Mouse (Mus musculus): ENCODE measurements around the gene Pygl. TPM values are rescaled to one million over a fixed set of nuclear protein-coding genes. Genes with fewer than 3 reads are reported as not detected.

Pygl gene
- polyA plus RNA-seq, 2 experiments = 18.3 to 23.3 TPM

DNA sequence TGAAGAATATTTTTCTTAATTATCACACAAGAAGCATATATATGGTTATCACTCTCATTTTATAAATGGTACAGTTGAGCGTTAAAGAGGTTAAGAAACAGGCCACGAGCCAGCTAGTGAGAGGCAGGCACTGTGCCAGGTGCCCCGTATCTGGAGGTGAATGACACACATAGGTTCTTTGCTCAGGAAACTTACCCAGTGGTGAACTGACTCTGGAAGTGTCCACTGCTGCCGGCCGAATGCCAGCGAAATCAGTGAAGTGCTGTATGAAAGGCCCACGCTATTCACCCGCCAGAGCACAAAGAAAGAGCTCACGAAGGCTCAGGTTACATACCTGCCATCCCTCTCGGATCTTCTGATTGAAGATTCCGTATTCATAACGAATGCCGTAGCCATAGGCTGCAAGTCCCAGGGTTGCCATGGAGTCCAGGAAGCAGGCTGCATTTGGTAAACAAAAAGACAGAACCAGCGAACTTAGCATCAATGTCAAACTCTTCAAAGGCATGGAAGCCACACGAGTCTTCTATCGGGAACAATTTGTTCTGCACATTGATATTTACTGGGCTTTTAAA lies 15.0 kb downstream of the Pygl start:
- Histone ChIP-seq H3K9me3 (ENCODE audit: control insufficient read depth, low read length) (no peaks in the 10 kb centered on the region), H3K9ac (ENCODE audit: low read depth, low read length, severe bottlenecking) (no peak overlapping the region), H3K4me1 (ENCODE audit: control insufficient read depth, insufficient read depth, low read length) (no peaks in the 10 kb centered on the region), H3K4me2 (replicated peaks; ENCODE audit: low read depth, low read length, severe bottlenecking) (no peak overlapping the region), H3K27me3 (ENCODE audit: control insufficient read depth, insufficient read depth, low read length) (no peaks in the 10 kb centered on the region), H3K4me3 (replicated peaks; ENCODE audit: low read length) (no peak overlapping the region), H3K36me3 (ENCODE audit: control insufficient read depth, insufficient read depth, low read length) (no peaks in the 10 kb centered on the region), H3K27ac (replicated peaks; ENCODE audit: low read depth, low read length) (no peak overlapping the region)
- DNase-seq (ENCODE audit: low spot score) = no peak
- no peak for ATAC-seq (ENCODE audit: low FRiP score, low read depth)
- no peak for TF ChIP-seq POLR2A (IDR thresholded peaks at IDR 0.05; ENCODE audit: borderline replicate concordance, extremely low read depth, insufficient read depth, insufficient read length)
- WGBS = 67% methylated on average over 16 of the region's 16 CpGs

DNA sequence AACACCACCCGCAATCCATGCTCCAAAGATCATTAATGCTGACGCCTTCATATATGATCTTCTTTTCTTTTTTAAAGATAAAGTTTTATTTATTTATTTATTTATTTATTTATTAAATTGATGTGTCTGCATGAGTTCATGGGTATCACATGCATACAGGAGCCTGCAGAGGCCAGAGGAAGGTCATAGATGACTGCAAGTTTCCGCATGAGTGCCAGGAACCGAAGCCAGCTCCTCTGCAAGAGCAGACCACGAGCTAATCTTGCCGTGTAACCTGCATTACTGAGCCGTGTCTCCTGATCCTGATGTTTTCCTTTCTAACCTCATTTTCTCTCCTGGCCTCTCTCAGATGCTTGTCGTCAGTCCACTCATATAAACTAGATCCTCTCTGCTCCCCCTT lies 17.0 kb downstream of the Pygl start:
- H3K9me3 ChIP-seq (ENCODE audit: control insufficient read depth, low read length) = no peaks in the 10 kb centered on the region
- H3K4me2 ChIP-seq (replicated peaks; ENCODE audit: low read depth, low read length, severe bottlenecking) = no peak overlapping the region
- TF ChIP-seq POLR2A (IDR thresholded peaks at IDR 0.05; ENCODE audit: borderline replicate concordance, extremely low read depth, insufficient read depth, insufficient read length) = no peak
- 82% methylated on average over 8 of the region's 8 CpGs for WGBS
- H3K4me3 ChIP-seq (replicated peaks; ENCODE audit: low read length) = no peak overlapping the region
- ATAC-seq (ENCODE audit: low FRiP score, low read depth) = no peak
- H3K27me3 ChIP-seq (ENCODE audit: control insufficient read depth, insufficient read depth, low read length) = no peaks in the 10 kb centered on the region
- no peaks in the 10 kb centered on the region for H3K36me3 ChIP-seq (ENCODE audit: control insufficient read depth, insufficient read depth, low read length)
- H3K4me1 ChIP-seq (ENCODE audit: control insufficient read depth, insufficient read depth, low read length) = no peaks in the 10 kb centered on the region
- DNase-seq (ENCODE audit: low spot score) = no peak
- H3K27ac ChIP-seq (replicated peaks; ENCODE audit: low read depth, low read length) = no peak overlapping the region
- H3K9ac ChIP-seq (ENCODE audit: low read depth, low read length, severe bottlenecking) = no peak overlapping the region

DNA sequence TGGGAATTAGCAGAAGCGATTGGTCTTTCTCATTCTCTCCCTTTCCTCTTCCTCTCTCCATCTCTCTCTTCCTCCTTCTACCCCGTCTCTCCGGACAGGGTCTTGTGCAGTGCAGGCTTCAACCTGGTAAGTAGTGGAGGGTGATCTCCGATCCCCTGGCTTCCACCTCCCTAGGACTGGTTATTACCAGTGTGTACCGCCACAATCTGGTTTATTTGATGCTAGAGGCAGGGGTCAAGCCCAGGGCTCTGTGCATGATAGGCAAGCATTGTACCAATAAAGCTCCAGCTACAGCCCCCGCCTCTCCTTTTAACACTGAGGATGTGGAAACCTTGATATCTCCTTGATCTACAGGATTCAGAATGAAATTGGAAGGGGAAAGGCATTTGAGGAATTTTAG lies 17.7 kb downstream of the Pygl start:
- no peaks in the 10 kb centered on the region for H3K9me3 ChIP-seq (ENCODE audit: control insufficient read depth, low read length)
- no peak for TF ChIP-seq POLR2A (IDR thresholded peaks at IDR 0.05; ENCODE audit: borderline replicate concordance, extremely low read depth, insufficient read depth, insufficient read length)

DNA sequence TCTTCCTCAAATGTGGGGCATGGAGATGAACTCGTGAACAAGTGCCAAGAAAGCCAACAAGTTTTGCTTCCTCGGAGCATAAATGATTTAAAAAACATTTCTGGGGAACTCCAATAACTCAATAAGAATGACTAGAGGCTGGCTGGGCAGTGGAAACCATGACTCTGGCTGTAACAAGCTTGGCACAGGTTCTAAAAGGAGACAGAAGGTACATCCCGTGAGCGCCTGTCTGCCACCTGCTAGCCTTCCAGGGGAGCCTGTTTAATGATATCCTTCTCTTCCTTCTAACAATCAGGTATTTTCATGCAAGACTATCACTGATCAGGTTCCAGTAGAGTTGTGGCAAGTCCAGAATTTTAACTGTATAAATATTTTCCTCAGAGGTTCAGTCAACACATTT lies 18.8 kb downstream of the Pygl start:
- Histone ChIP-seq H3K27ac (replicated peaks; ENCODE audit: low read depth, low read length) (no peak overlapping the region), H3K4me3 (replicated peaks; ENCODE audit: low read length) (no peak overlapping the region), H3K27me3 (ENCODE audit: control insufficient read depth, insufficient read depth, low read length) (no peaks in the 10 kb centered on the region), H3K36me3 (ENCODE audit: control insufficient read depth, insufficient read depth, low read length) (no peaks in the 10 kb centered on the region), H3K9ac (ENCODE audit: low read depth, low read length, severe bottlenecking) (no peak overlapping the region), H3K4me1 (ENCODE audit: control insufficient read depth, insufficient read depth, low read length) (no peaks in the 10 kb centered on the region), H3K9me3 (ENCODE audit: control insufficient read depth, low read length) (no peaks in the 10 kb centered on the region), H3K4me2 (replicated peaks; ENCODE audit: low read depth, low read length, severe bottlenecking) (no peak overlapping the region)
- no peak for TF ChIP-seq POLR2A (IDR thresholded peaks at IDR 0.05; ENCODE audit: borderline replicate concordance, extremely low read depth, insufficient read depth, insufficient read length)
- WGBS = 74% methylated on average over 4 of the region's 4 CpGs
- ATAC-seq (ENCODE audit: low FRiP score, low read depth) (no peak), DNase-seq (ENCODE audit: low spot score) (no peak)

More for the DNA sequence above, 17.7 kb downstream of the Pygl start:
- no peaks in the 10 kb centered on the region for H3K36me3 ChIP-seq (ENCODE audit: control insufficient read depth, insufficient read depth, low read length)
- H3K27me3 ChIP-seq (ENCODE audit: control insufficient read depth, insufficient read depth, low read length) = no peaks in the 10 kb centered on the region
- ATAC-seq (ENCODE audit: low FRiP score, low read depth) (no peak), DNase-seq (ENCODE audit: low spot score) (no peak)
- no peak overlapping the region for H3K9ac ChIP-seq (ENCODE audit: low read depth, low read length, severe bottlenecking)
- H3K27ac ChIP-seq (replicated peaks; ENCODE audit: low read depth, low read length) = no peak overlapping the region
- no peaks in the 10 kb centered on the region for H3K4me1 ChIP-seq (ENCODE audit: control insufficient read depth, insufficient read depth, low read length)
- whole genome bisulfite sequencing = 79% methylated on average over 6 of the region's 6 CpGs
- no peak overlapping the region for H3K4me3 ChIP-seq (replicated peaks; ENCODE audit: low read length)
- H3K4me2 ChIP-seq (replicated peaks; ENCODE audit: low read depth, low read length, severe bottlenecking) = no peak overlapping the region

DNA sequence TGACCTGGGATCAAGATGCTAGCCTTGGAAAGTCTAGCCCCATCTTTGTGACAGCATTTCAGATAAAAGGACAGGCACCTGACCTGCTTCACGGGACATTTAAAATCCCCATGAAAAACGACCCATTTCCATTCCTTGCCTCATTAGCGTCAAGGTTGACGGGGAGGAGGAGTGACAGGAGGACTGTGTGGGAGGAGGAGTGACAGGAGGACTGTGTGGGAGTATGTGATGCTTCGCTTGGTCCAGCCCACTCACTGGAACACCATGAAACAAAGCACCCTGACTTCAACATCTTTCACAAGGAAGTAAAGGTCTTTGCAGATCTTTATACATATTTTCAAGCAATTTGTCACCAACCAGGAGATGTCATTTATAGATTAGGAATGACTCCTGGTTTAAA lies 23.1 kb downstream of the Pygl start:
- no peak for TF ChIP-seq POLR2A (IDR thresholded peaks at IDR 0.05; ENCODE audit: borderline replicate concordance, extremely low read depth, insufficient read depth, insufficient read length)

DNA sequence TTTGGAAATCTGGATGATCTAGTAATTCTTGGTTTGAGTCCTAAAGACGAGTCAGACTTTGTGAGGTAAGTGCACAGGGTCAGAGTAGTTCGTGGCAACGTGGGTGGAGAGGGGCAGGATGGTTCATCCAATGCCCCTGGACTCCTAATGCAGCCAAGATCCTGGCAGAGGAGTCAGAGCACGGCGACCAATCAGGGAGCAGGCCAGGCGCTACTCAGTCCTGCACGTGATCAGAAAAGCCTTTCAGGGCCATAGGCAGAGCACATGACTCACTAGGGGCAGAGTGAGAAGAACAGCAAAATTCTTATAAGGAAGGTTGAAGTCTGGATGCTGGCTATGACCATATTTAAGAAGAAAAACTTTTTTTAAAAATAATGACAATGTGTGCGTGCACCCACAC lies 26.9 kb downstream of the Pygl start:
- Histone ChIP-seq H3K9ac (ENCODE audit: low read depth, low read length, severe bottlenecking) (no peak overlapping the region), H3K36me3 (ENCODE audit: control insufficient read depth, insufficient read depth, low read length) (no peaks in the 10 kb centered on the region), H3K4me3 (replicated peaks; ENCODE audit: low read length) (no peak overlapping the region), H3K4me2 (replicated peaks; ENCODE audit: low read depth, low read length, severe bottlenecking) (no peak overlapping the region), H3K27ac (replicated peaks; ENCODE audit: low read depth, low read length) (no peak overlapping the region), H3K27me3 (ENCODE audit: control insufficient read depth, insufficient read depth, low read length) (no peaks in the 10 kb centered on the region), H3K4me1 (ENCODE audit: control insufficient read depth, insufficient read depth, low read length) (no peaks in the 10 kb centered on the region), H3K9me3 (ENCODE audit: control insufficient read depth, low read length) (no peaks in the 10 kb centered on the region)
- ATAC-seq (ENCODE audit: low FRiP score, low read depth) (no peak), DNase-seq (ENCODE audit: low spot score) (no peak)
- TF ChIP-seq POLR2A (IDR thresholded peaks at IDR 0.05; ENCODE audit: borderline replicate concordance, extremely low read depth, insufficient read depth, insufficient read length) = no peak
- WGBS = 82% methylated on average over 8 of the region's 8 CpGs

More for the DNA sequence above, 23.1 kb downstream of the Pygl start:
- no peaks in the 10 kb centered on the region for H3K27me3 ChIP-seq (ENCODE audit: control insufficient read depth, insufficient read depth, low read length)
- no peak overlapping the region for H3K4me2 ChIP-seq (replicated peaks; ENCODE audit: low read depth, low read length, severe bottlenecking)
- no peaks in the 10 kb centered on the region for H3K36me3 ChIP-seq (ENCODE audit: control insufficient read depth, insufficient read depth, low read length)
- 60% methylated on average over 5 of the region's 5 CpGs for WGBS
- H3K4me1 ChIP-seq (ENCODE audit: control insufficient read depth, insufficient read depth, low read length) = no peaks in the 10 kb centered on the region
- ATAC-seq (ENCODE audit: low FRiP score, low read depth) (no peak), DNase-seq (ENCODE audit: low spot score) (no peak)
- H3K27ac ChIP-seq (replicated peaks; ENCODE audit: low read depth, low read length) = no peak overlapping the region
- H3K9me3 ChIP-seq (ENCODE audit: control insufficient read depth, low read length) = no peaks in the 10 kb centered on the region
- no peak overlapping the region for H3K9ac ChIP-seq (ENCODE audit: low read depth, low read length, severe bottlenecking)
- no peak overlapping the region for H3K4me3 ChIP-seq (replicated peaks; ENCODE audit: low read length)
